Mouse (Mus musculus): Measurements from ENCODE around the gene Itga4. TPM values are rescaled to one million over a fixed set of nuclear protein-coding genes. Genes with fewer than 3 reads are reported as not detected.

Gene Itga4
- polyA plus RNA-seq, 1 experiment from 2014 or later, result 3.1 TPM

GRCm38 (mm10) chr2:79316182-79316880, 61.1 kb downstream of the Itga4 start:
- H3K4me1 ChIP-seq (replicated peaks; ENCODE audit: control insufficient read depth, insufficient read depth, low read length), result peaks cover 7% of the 10 kb centered on the region
- no peak overlapping the region for H3K4me3 ChIP-seq (replicated peaks; ENCODE audit: low read length)
- H3K4me2 ChIP-seq (ENCODE audit: low read length), result no peak overlapping the region
- WGBS, result 68% methylated on average over 9 of the region's 9 CpGs
- no peaks in the 10 kb centered on the region for H3K27me3 ChIP-seq (replicated peaks; ENCODE audit: control insufficient read depth, insufficient read depth, low read length)
- 0 out of 2 replicates have a peak, but pooled peaks have one; percentile 36 for ATAC-seq
- H3K9ac ChIP-seq (replicated peaks; ENCODE audit: low read depth, low read length), result no peak overlapping the region
- no peaks in the 10 kb centered on the region for H3K9me3 ChIP-seq (ENCODE audit: control insufficient read depth, low read length)
- H3K27ac ChIP-seq (ENCODE audit: low read length), result no peak overlapping the region
- no peaks in the 10 kb centered on the region for H3K36me3 ChIP-seq (ENCODE audit: control insufficient read depth, insufficient read depth)

GRCm38 (mm10) chr2:79328079-79328478, 72.9 kb downstream of the Itga4 start:
- H3K36me3 ChIP-seq (ENCODE audit: control insufficient read depth, insufficient read depth), result no peaks in the 10 kb centered on the region
- WGBS, result 44% methylated on average over 2 of the region's 2 CpGs
- no peak for ATAC-seq
- H3K27me3 ChIP-seq (replicated peaks; ENCODE audit: control insufficient read depth, insufficient read depth, low read length), result no peaks in the 10 kb centered on the region
- H3K4me1 ChIP-seq (replicated peaks; ENCODE audit: control insufficient read depth, insufficient read depth, low read length), result 0 out of 2 replicates have a peak, but pooled peaks cover 2% of the 10 kb centered on the region
- H3K27ac ChIP-seq (ENCODE audit: low read length), result no peak overlapping the region
- H3K9me3 ChIP-seq (ENCODE audit: control insufficient read depth, low read length), result no peaks in the 10 kb centered on the region
- H3K4me3 ChIP-seq (replicated peaks; ENCODE audit: low read length), result no peak overlapping the region
- no peak overlapping the region for H3K9ac ChIP-seq (replicated peaks; ENCODE audit: low read depth, low read length)
- H3K4me2 ChIP-seq (ENCODE audit: low read length), result no peak overlapping the region

- H3K4me3 ChIP-seq (replicated peaks; ENCODE audit: low read length), result no peak overlapping the region
- H3K9ac ChIP-seq (replicated peaks; ENCODE audit: low read depth, low read length), result no peak overlapping the region
- no peak overlapping the region for H3K4me2 ChIP-seq (ENCODE audit: low read length)
- H3K27ac ChIP-seq (ENCODE audit: low read length), result no peak overlapping the region
- no peaks in the 10 kb centered on the region for H3K27me3 ChIP-seq (replicated peaks; ENCODE audit: control insufficient read depth, insufficient read depth, low read length)
- no peaks in the 10 kb centered on the region for H3K36me3 ChIP-seq (ENCODE audit: control insufficient read depth, insufficient read depth)
- no peaks in the 10 kb centered on the region for H3K4me1 ChIP-seq (replicated peaks; ENCODE audit: control insufficient read depth, insufficient read depth, low read length)
- no peaks in the 10 kb centered on the region for H3K9me3 ChIP-seq (ENCODE audit: control insufficient read depth, low read length)
- no peak for ATAC-seq
Measured at GRCm38 (mm10) chr2:79334661-79335060, 79.4 kb downstream of the Itga4 start.

- Histone ChIP-seq H3K36me3 (ENCODE audit: control insufficient read depth, insufficient read depth) (no peaks in the 10 kb centered on the region), H3K4me1 (replicated peaks; ENCODE audit: control insufficient read depth, insufficient read depth, low read length) (no peaks in the 10 kb centered on the region), H3K9ac (replicated peaks; ENCODE audit: low read depth, low read length) (no peak overlapping the region), H3K4me2 (ENCODE audit: low read length) (no peak overlapping the region), H3K9me3 (ENCODE audit: control insufficient read depth, low read length) (no peaks in the 10 kb centered on the region), H3K4me3 (replicated peaks; ENCODE audit: low read length) (no peak overlapping the region), H3K27ac (ENCODE audit: low read length) (no peak overlapping the region), H3K27me3 (replicated peaks; ENCODE audit: control insufficient read depth, insufficient read depth, low read length) (no peaks in the 10 kb centered on the region)
- 77% methylated on average over 1 of the region's 1 CpGs for WGBS
- ATAC-seq, result no peak
Measured at GRCm38 (mm10) chr2:79336141-79336540, 80.9 kb downstream of the Itga4 start.

GRCm38 (mm10) chr2:79339003-79339402, 83.8 kb downstream of the Itga4 start:
- ATAC-seq, result no peak
- Histone ChIP-seq H3K9ac (replicated peaks; ENCODE audit: low read depth, low read length) (no peak overlapping the region), H3K4me3 (replicated peaks; ENCODE audit: low read length) (no peak overlapping the region), H3K27ac (ENCODE audit: low read length) (no peak overlapping the region), H3K9me3 (ENCODE audit: control insufficient read depth, low read length) (no peaks in the 10 kb centered on the region), H3K27me3 (replicated peaks; ENCODE audit: control insufficient read depth, insufficient read depth, low read length) (no peaks in the 10 kb centered on the region), H3K4me2 (ENCODE audit: low read length) (no peak overlapping the region), H3K36me3 (ENCODE audit: control insufficient read depth, insufficient read depth) (no peaks in the 10 kb centered on the region), H3K4me1 (replicated peaks; ENCODE audit: control insufficient read depth, insufficient read depth, low read length) (no peaks in the 10 kb centered on the region)
- WGBS, result 57% methylated on average over 1 of the region's 1 CpGs

- peak; percentile 59 for ATAC-seq
Measured at GRCm38 (mm10) chr2:79343115-79343514, 87.9 kb downstream of the Itga4 start.

GRCm38 (mm10) chr2:79351179-79352099, 96.2 kb downstream of the Itga4 start:
- Histone ChIP-seq H3K27me3 (replicated peaks; ENCODE audit: control insufficient read depth, insufficient read depth, low read length) (no peaks in the 10 kb centered on the region), H3K9ac (replicated peaks; ENCODE audit: low read depth, low read length) (no peak overlapping the region), H3K4me3 (replicated peaks; ENCODE audit: low read length) (no peak overlapping the region), H3K27ac (ENCODE audit: low read length) (no peak overlapping the region), H3K4me2 (ENCODE audit: low read length) (no peak overlapping the region), H3K9me3 (ENCODE audit: control insufficient read depth, low read length) (no peaks in the 10 kb centered on the region), H3K36me3 (ENCODE audit: control insufficient read depth, insufficient read depth) (no peaks in the 10 kb centered on the region), H3K4me1 (replicated peaks; ENCODE audit: control insufficient read depth, insufficient read depth, low read length) (peaks cover 5% of the 10 kb centered on the region; the same call in 1 of the 2 replicates)
- peak; percentile 67 for ATAC-seq
- 33% methylated on average over 6 of the region's 6 CpGs for WGBS

More at GRCm38 (mm10) chr2:79343115-79343514, 87.9 kb downstream of the Itga4 start:
- H3K4me2 ChIP-seq (ENCODE audit: low read length), result no peak overlapping the region
- H3K9ac ChIP-seq (replicated peaks; ENCODE audit: low read depth, low read length), result no peak overlapping the region
- no peaks in the 10 kb centered on the region for H3K4me1 ChIP-seq (replicated peaks; ENCODE audit: control insufficient read depth, insufficient read depth, low read length)
- 63% methylated on average over 8 of the region's 8 CpGs for WGBS
- H3K27me3 ChIP-seq (replicated peaks; ENCODE audit: control insufficient read depth, insufficient read depth, low read length), result no peaks in the 10 kb centered on the region
- H3K9me3 ChIP-seq (ENCODE audit: control insufficient read depth, low read length), result no peaks in the 10 kb centered on the region
- H3K4me3 ChIP-seq (replicated peaks; ENCODE audit: low read length), result no peak overlapping the region
- H3K36me3 ChIP-seq (ENCODE audit: control insufficient read depth, insufficient read depth), result no peaks in the 10 kb centered on the region
- H3K27ac ChIP-seq (ENCODE audit: low read length), result no peak overlapping the region

GRCm38 (mm10) chr2:79352100-79352802, 97.0 kb downstream of the Itga4 start:
- H3K27ac ChIP-seq (ENCODE audit: low read length), result no peak overlapping the region

GRCm38 (mm10) chr2:79354773-79355172, 99.5 kb downstream of the Itga4 start:
- Histone ChIP-seq H3K27me3 (replicated peaks; ENCODE audit: control insufficient read depth, insufficient read depth, low read length) (no peaks in the 10 kb centered on the region), H3K9ac (replicated peaks; ENCODE audit: low read depth, low read length) (no peak overlapping the region), H3K4me3 (replicated peaks; ENCODE audit: low read length) (no peak overlapping the region), H3K4me2 (ENCODE audit: low read length) (no peak overlapping the region), H3K9me3 (ENCODE audit: control insufficient read depth, low read length) (no peaks in the 10 kb centered on the region), H3K36me3 (ENCODE audit: control insufficient read depth, insufficient read depth) (no peaks in the 10 kb centered on the region), H3K4me1 (replicated peaks; ENCODE audit: control insufficient read depth, insufficient read depth, low read length) (peaks cover 7% of the 10 kb centered on the region; the same call in 1 of the 2 replicates), H3K27ac (ENCODE audit: low read length) (no peak overlapping the region)
- ATAC-seq, result no peak
- WGBS, result 90% methylated on average over 16 of the region's 16 CpGs

More at GRCm38 (mm10) chr2:79352100-79352802, 97.0 kb downstream of the Itga4 start:
- Histone ChIP-seq H3K27me3 (replicated peaks; ENCODE audit: control insufficient read depth, insufficient read depth, low read length) (no peaks in the 10 kb centered on the region), H3K4me3 (replicated peaks; ENCODE audit: low read length) (no peak overlapping the region), H3K9ac (replicated peaks; ENCODE audit: low read depth, low read length) (no peak overlapping the region), H3K4me1 (replicated peaks; ENCODE audit: control insufficient read depth, insufficient read depth, low read length) (peaks cover 5% of the 10 kb centered on the region; the same call in 1 of the 2 replicates), H3K4me2 (ENCODE audit: low read length) (no peak overlapping the region), H3K36me3 (ENCODE audit: control insufficient read depth, insufficient read depth) (no peaks in the 10 kb centered on the region), H3K9me3 (ENCODE audit: control insufficient read depth, low read length) (no peaks in the 10 kb centered on the region)
- WGBS, result 68% methylated on average over 4 of the region's 4 CpGs
- ATAC-seq, result peak; percentile 33; the same call in 1 of the 2 replicates
